Mouse (Mus musculus) intestine, embryonic 14.5 days (tissue): ENCODE measurements around the gene Polm. TPM values are rescaled to one million over a fixed set of nuclear protein-coding genes. Genes with fewer than 3 reads are reported as not detected.

Experiments
- ATAC-seq: fragments of 200-750 bp; cut with Nextera tagmentation; replicated peaks from 2 replicates; pipeline ENCODE4 v1.8.0; 2017; ENCODE audit warnings: low read depth, moderate number of reproducible peaks, moderate TSS enrichment, moderate library complexity; ENCODE audit not compliant: low FRiP score, low TSS enrichment
- DNase-seq: peaks from one replicate; pipeline ENCODE4 v3.0.0-alpha.2; 2018; ENCODE audit warnings: low spot score
- H3K27ac ChIP-seq: fragments of 300-500 bp; sonication (generic); 2 replicates; pipeline ENCODE4 v1.5.1; 2014; ENCODE audit warnings: low read depth, mild to moderate bottlenecking, control low read depth
- H3K27me3 ChIP-seq: fragments of 300-500 bp; sonication (generic); replicated peaks from 2 replicates; pipeline ENCODE4 v1.6.1; 2014; ENCODE audit warnings: low read length, control low read depth; ENCODE audit not compliant: control insufficient read depth, insufficient read depth
- H3K36me3 ChIP-seq: fragments of 300-500 bp; sonication (generic); 2 replicates; pipeline ENCODE4 v1.6.1; 2014; ENCODE audit warnings: low read length, control low read depth; ENCODE audit not compliant: control insufficient read depth, insufficient read depth
- H3K4me1 ChIP-seq: fragments of 300-500 bp; sonication (generic); replicated peaks from 2 replicates; pipeline ENCODE4 v1.6.1; 2014; ENCODE audit warnings: low read length, control low read depth, mixed read lengths; ENCODE audit not compliant: control insufficient read depth, insufficient read depth
- H3K4me2 ChIP-seq: fragments of 300-500 bp; sonication (generic); 2 replicates; pipeline ENCODE4 v1.6.1; 2014; ENCODE audit warnings: low read length
- H3K4me3 ChIP-seq: fragments of 300-500 bp; sonication (generic); 2 replicates; pipeline ENCODE4 v1.5.1; 2014; ENCODE audit warnings: low read depth, low read length, control low read depth, mixed read lengths
- H3K9ac ChIP-seq: fragments of 300-500 bp; sonication (generic); 2 replicates; pipeline ENCODE4 v1.6.1; 2014; ENCODE audit warnings: mild to moderate bottlenecking, low read length
- H3K9me3 ChIP-seq: fragments of 300-500 bp; sonication (generic); 2 replicates; pipeline ENCODE4 v1.6.1; 2016; ENCODE audit warnings: low read length, control low read depth; ENCODE audit not compliant: control insufficient read depth
- WGBS: fragments of 180-500 bp; shearing (Covaris S2); extraction: QIAGEN DNeasy Blood & Tissue Kit; methylation state at CpG from one replicate; pipeline ENCODE4 v1.1.7; 2014; 5-methylcytosine and 5-hydroxymethylcytosine counted together
- polyA plus RNA-seq: library from polyadenylated mRNA; unstranded; fragments of >200 nt; fragmentation: Nextera tagmentation; extraction: Ambion mirVana; gene quantifications from 2 replicates; pipeline ENCODE4 v1.2.1, GENCODE M21; 2014

Gene Polm
- polyA plus RNA-seq, 1 experiment from 2014 or later = 10.2 TPM

- H3K4me1 ChIP-seq = no peaks in the 10 kb centered on the region
- H3K9me3 ChIP-seq = no peaks in the 10 kb centered on the region
- no peak overlapping the region for H3K4me2 ChIP-seq
- no peaks in the 10 kb centered on the region for H3K36me3 ChIP-seq
- no peak overlapping the region for H3K9ac ChIP-seq
- no peak overlapping the region for H3K27ac ChIP-seq
- DNase-seq = no peak
- 50% methylated on average over 5 of the region's 5 CpGs for WGBS
- H3K27me3 ChIP-seq = no peaks in the 10 kb centered on the region
- ATAC-seq = no peak
- H3K4me3 ChIP-seq = no peak overlapping the region
These were observed 12.6 kb upstream of the Polm start for GRCm38 (mm10) chr11:5850452-5850851.

DNA sequence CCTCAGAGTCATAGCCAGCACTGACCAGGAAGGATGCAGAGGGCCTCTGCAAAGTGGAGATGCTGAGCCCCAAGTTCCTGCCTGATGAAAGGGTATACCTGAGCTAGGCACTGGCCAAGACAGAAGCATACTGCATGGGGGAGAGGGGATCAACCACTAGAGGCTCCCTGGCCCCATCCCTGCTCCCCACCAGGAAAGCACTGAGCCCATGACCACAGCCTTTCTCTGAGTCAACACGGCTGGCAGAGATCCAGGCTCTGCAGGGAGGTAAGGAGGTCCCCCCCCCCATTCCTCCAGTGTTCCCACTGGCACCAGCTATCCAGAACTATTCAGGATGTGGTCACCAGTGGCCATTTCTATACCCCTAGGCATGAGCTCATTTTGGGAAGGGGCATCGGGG is 11.5 kb upstream of the Polm start:
- Histone ChIP-seq H3K4me1 (no peaks in the 10 kb centered on the region), H3K27ac (no peak overlapping the region), H3K27me3 (no peaks in the 10 kb centered on the region), H3K4me2 (no peak overlapping the region), H3K4me3 (no peak overlapping the region), H3K9ac (no peak overlapping the region), H3K9me3 (no peaks in the 10 kb centered on the region), H3K36me3 (no peaks in the 10 kb centered on the region)
- ATAC-seq (no peak), DNase-seq (no peak)
- 58% methylated on average over 2 of the region's 2 CpGs for WGBS

GRCm38 (mm10) chr11:5848741-5849140 is 10.9 kb upstream of the Polm start:
- DNase-seq = no peak
- H3K4me3 ChIP-seq = no peak overlapping the region
- no peak for ATAC-seq
- WGBS = 64% methylated on average over 6 of the region's 6 CpGs
- H3K4me1 ChIP-seq = no peaks in the 10 kb centered on the region
- H3K36me3 ChIP-seq = no peaks in the 10 kb centered on the region
- H3K9me3 ChIP-seq = no peaks in the 10 kb centered on the region
- no peak overlapping the region for H3K4me2 ChIP-seq
- no peaks in the 10 kb centered on the region for H3K27me3 ChIP-seq
- no peak overlapping the region for H3K27ac ChIP-seq
- H3K9ac ChIP-seq = no peak overlapping the region

DNA sequence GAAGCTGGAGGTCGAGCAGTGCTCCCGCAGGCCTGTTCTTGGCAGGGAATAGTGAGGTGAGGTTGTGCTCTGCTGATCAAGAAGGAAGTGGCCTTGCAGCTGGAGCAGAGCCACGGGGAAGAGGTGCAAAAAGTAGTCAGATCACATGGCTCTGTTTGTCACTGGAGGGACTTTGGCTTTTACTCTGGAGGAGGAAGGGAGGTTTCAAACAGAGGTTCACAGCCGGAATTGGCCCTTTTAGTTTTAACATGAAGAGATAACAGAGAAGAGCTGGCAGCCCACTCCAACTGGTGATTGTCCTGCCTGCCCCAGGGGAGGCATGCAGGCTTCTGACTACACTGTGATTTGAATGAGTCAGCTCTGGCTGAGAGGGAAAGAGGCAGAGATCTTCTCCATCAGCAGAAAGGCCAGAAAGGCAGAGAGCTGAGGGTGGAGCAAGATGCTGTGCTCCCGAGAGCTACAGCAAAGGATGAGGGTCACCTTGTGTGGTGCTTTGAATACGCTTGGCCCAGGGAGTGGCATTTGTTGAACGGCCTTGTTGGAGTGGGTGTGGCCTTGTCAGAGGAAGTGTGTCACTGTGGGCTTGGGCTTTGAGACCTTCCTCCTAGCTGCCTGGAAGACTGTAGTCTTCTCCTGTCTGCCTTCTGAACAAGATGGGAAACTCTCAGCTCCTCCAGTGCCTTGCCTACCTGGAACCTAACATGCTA is 9.0 kb upstream of the Polm start:
- 0 out of 2 replicates have a peak, but pooled peaks have one; percentile 47 for ATAC-seq
- Histone ChIP-seq H3K9ac (no peak overlapping the region), H3K4me2 (no peak overlapping the region), H3K27ac (no peak overlapping the region), H3K27me3 (no peaks in the 10 kb centered on the region), H3K36me3 (no peaks in the 10 kb centered on the region), H3K4me3 (no peak overlapping the region), H3K4me1 (no peaks in the 10 kb centered on the region), H3K9me3 (no peaks in the 10 kb centered on the region)
- DNase-seq = no peak
- WGBS = 65% methylated on average over 7 of the region's 7 CpGs

GRCm38 (mm10) chr11:5843131-5843530 is 5.3 kb upstream of the Polm start:
- no peak overlapping the region for H3K4me2 ChIP-seq
- H3K36me3 ChIP-seq = no peaks in the 10 kb centered on the region
- no peaks in the 10 kb centered on the region for H3K27me3 ChIP-seq
- H3K9ac ChIP-seq = no peak overlapping the region
- ATAC-seq (no peak), DNase-seq (no peak)
- no peaks in the 10 kb centered on the region for H3K4me1 ChIP-seq
- H3K9me3 ChIP-seq = no peaks in the 10 kb centered on the region
- H3K27ac ChIP-seq = no peak overlapping the region
- H3K4me3 ChIP-seq = no peak overlapping the region
- 85% methylated on average over 3 of the region's 3 CpGs for WGBS

GRCm38 (mm10) chr11:5841751-5842150 is 3.9 kb upstream of the Polm start:
- no peaks in the 10 kb centered on the region for H3K27me3 ChIP-seq
- no peak for ATAC-seq
- no peak for DNase-seq
- no peaks in the 10 kb centered on the region for H3K9me3 ChIP-seq
- no peak overlapping the region for H3K4me2 ChIP-seq
- H3K36me3 ChIP-seq = no peaks in the 10 kb centered on the region
- H3K4me1 ChIP-seq = no peaks in the 10 kb centered on the region
- H3K27ac ChIP-seq = no peak overlapping the region
- no peak overlapping the region for H3K9ac ChIP-seq
- no peak overlapping the region for H3K4me3 ChIP-seq
- WGBS = 98% methylated on average over 2 of the region's 2 CpGs

GRCm38 (mm10) chr11:5840346-5840745 is 2.5 kb upstream of the Polm start:
- no peak for DNase-seq
- Histone ChIP-seq H3K4me2 (no peak overlapping the region), H3K9ac (no peak overlapping the region), H3K9me3 (no peaks in the 10 kb centered on the region), H3K27ac (no peak overlapping the region), H3K4me3 (no peak overlapping the region), H3K36me3 (no peaks in the 10 kb centered on the region), H3K27me3 (no peaks in the 10 kb centered on the region), H3K4me1 (no peaks in the 10 kb centered on the region)
- no peak for ATAC-seq
- 85% methylated on average over 7 of the region's 7 CpGs for WGBS

GRCm38 (mm10) chr11:5836126-5836525 is 1.7 kb downstream of the Polm start:
- no peaks in the 10 kb centered on the region for H3K4me1 ChIP-seq
- no peak for ATAC-seq

GRCm38 (mm10) chr11:5835057-5835456 is 2.8 kb downstream of the Polm start:
- Histone ChIP-seq H3K9ac (no peak overlapping the region), H3K4me2 (no peak overlapping the region), H3K4me1 (no peaks in the 10 kb centered on the region), H3K4me3 (no peak overlapping the region), H3K36me3 (peaks cover 38% of the 10 kb centered on the region), H3K9me3 (no peaks in the 10 kb centered on the region), H3K27ac (no peak overlapping the region), H3K27me3 (no peaks in the 10 kb centered on the region)
- no peak for ATAC-seq
- no peak for DNase-seq
- 88% methylated on average over 7 of the region's 7 CpGs for WGBS

More at GRCm38 (mm10) chr11:5836126-5836525, 1.7 kb downstream of the Polm start:
- Histone ChIP-seq H3K9me3 (no peaks in the 10 kb centered on the region), H3K9ac (no peak overlapping the region), H3K36me3 (peaks cover 33% of the 10 kb centered on the region), H3K27ac (no peak overlapping the region), H3K27me3 (no peaks in the 10 kb centered on the region), H3K4me2 (no peak overlapping the region), H3K4me3 (no peak overlapping the region)
- no peak for DNase-seq
- WGBS = 70% methylated on average over 1 of the region's 1 CpGs
